Mouse (Mus musculus): ENCODE results near the gene Yy1.
A peak's percentile ranks its signal among the peaks of the same experiment; 100 is the strongest.

Yy1 gene

GRCm38 (mm10) chr12:108792546-108793452 lies at the start of gene Yy1:
Gene Yy1 (plus strand): TSS chr12:108792973.
- peak; percentile 97 for DNase-seq (ENCODE audit: low spot score in 2 of 2)

- DNase-seq (ENCODE audit: low spot score in 2 of 2), result no peak
Measured at GRCm38 (mm10) chr12:108745990-108746389, 46.8 kb upstream of the Yy1 start.

GRCm38 (mm10) chr12:108749019-108749418 lies 43.8 kb upstream of the Yy1 start:
- no peak for DNase-seq (ENCODE audit: low spot score in 2 of 2)

GRCm38 (mm10) chr12:108749454-108749853 lies 43.3 kb upstream of the Yy1 start:
- DNase-seq (ENCODE audit: low spot score in 2 of 2), result no peak

- DNase-seq (ENCODE audit: low spot score in 2 of 2), result no peak
Measured at GRCm38 (mm10) chr12:108750226-108750625, 42.5 kb upstream of the Yy1 start.

- no peak for DNase-seq (ENCODE audit: low spot score in 2 of 2)
Measured at GRCm38 (mm10) chr12:108751790-108752189, 41.0 kb upstream of the Yy1 start.

GRCm38 (mm10) chr12:108755141-108755540 lies 37.6 kb upstream of the Yy1 start:
- DNase-seq (ENCODE audit: low spot score in 2 of 2), result no peak

- no peak for DNase-seq (ENCODE audit: low spot score in 2 of 2)
Measured at GRCm38 (mm10) chr12:108756611-108757010, 36.2 kb upstream of the Yy1 start.

GRCm38 (mm10) chr12:108757717-108758257 lies 35.0 kb upstream of the Yy1 start:
- DNase-seq (ENCODE audit: low spot score in 2 of 2), result peak; percentile 94 to 99

- no peak for DNase-seq (ENCODE audit: low spot score in 2 of 2)
Measured at GRCm38 (mm10) chr12:108758273-108758672, 34.5 kb upstream of the Yy1 start.

GRCm38 (mm10) chr12:108758682-108759081 lies 34.1 kb upstream of the Yy1 start:
- DNase-seq (ENCODE audit: low spot score in 2 of 2), result no peak

GRCm38 (mm10) chr12:108759266-108759665 lies 33.5 kb upstream of the Yy1 start:
- DNase-seq (ENCODE audit: low spot score in 2 of 2), result no peak

- DNase-seq (ENCODE audit: low spot score in 2 of 2), result no peak
Measured at GRCm38 (mm10) chr12:108760016-108760415, 32.8 kb upstream of the Yy1 start.

GRCm38 (mm10) chr12:108760500-108761020 lies 32.2 kb upstream of the Yy1 start:
- no peak for DNase-seq (ENCODE audit: low spot score in 2 of 2)

- DNase-seq (ENCODE audit: low spot score in 2 of 2), result no peak
Measured at GRCm38 (mm10) chr12:108761209-108761608, 31.6 kb upstream of the Yy1 start.

- no peak for DNase-seq (ENCODE audit: low spot score in 2 of 2)
Measured at GRCm38 (mm10) chr12:108761665-108762064, 31.1 kb upstream of the Yy1 start.

- no peak for DNase-seq (ENCODE audit: low spot score in 2 of 2)
Measured at GRCm38 (mm10) chr12:108763057-108763796, 29.5 kb upstream of the Yy1 start.

- no peak for DNase-seq (ENCODE audit: low spot score in 2 of 2)
Measured at GRCm38 (mm10) chr12:108764917-108765678, 27.7 kb upstream of the Yy1 start.

GRCm38 (mm10) chr12:108765751-108766221 lies 27.0 kb upstream of the Yy1 start:
- no peak for DNase-seq (ENCODE audit: low spot score in 2 of 2)

GRCm38 (mm10) chr12:108766316-108766715 lies 26.5 kb upstream of the Yy1 start:
- DNase-seq (ENCODE audit: low spot score in 2 of 2), result no peak

GRCm38 (mm10) chr12:108766866-108767265 lies 25.9 kb upstream of the Yy1 start:
- no peak for DNase-seq (ENCODE audit: low spot score in 2 of 2)

All from left cerebral cortex, adult 9 months (tissue).